Mouse (Mus musculus): ENCODE measurements at regions not wholly inside any gene's neighbourhood (a gene's known extent, or its start where the extent isn't known, plus 50 kb on each side); places are given as distances from the start of the nearest gene placed in this dataset.

DNA sequence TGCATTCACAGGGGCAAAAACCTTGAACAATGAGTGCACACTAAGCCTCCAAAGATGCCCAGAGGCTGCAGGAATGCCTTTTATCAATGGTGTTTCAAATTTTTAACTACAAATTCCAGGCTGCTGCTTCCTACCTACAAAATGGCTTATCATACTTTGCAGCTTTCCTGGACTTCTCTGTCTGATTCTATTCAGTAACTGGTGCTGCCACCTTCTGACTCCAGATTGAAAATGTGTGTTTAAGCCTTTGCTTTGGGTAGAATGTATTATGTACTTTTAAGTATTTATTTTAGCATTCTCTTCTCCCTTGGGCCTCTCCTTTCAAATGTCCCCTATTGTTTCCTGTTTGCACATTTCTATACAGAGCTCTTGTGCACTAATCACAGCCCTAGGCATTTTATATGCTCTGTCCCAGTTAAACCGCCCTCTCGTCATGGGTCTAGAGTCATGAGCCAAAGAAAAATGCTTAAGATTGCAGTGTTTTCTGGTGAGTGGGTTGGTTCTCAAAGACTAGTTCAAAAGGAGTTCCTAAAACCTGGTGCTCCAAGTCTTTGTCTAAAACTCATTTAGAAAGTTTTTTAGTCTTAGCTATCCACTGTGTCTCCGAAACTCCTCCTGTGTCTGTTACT, 472.3 kb upstream of the Dpp10 start:
- H3K36me3 ChIP-seq (ENCODE audit: insufficient read depth, low read length) = no peaks in the 10 kb centered on the region
- H3K27me3 ChIP-seq (ENCODE audit: insufficient read depth, low read length) = no peaks in the 10 kb centered on the region
- no peaks in the 10 kb centered on the region for H3K4me1 ChIP-seq (replicated peaks; ENCODE audit: low read depth, low read length)
- TF ChIP-seq NANOG (IDR thresholded peaks at IDR 0.05; ENCODE audit: borderline replicate concordance, low read length) (no peak), CTCF (conservative IDR thresholded peaks at IDR 0.05; ENCODE audit: low read length) (no peak), POU5F1 (IDR thresholded peaks at IDR 0.05; ENCODE audit: borderline replicate concordance, low read length) (no peak)
- H3K4me3 ChIP-seq (replicated peaks; ENCODE audit: low read length) = no peak overlapping the region
- no peaks in the 10 kb centered on the region for H3K9me3 ChIP-seq (ENCODE audit: low read length)

- Histone ChIP-seq H3K36me3 (ENCODE audit: insufficient read depth, low read length) (no peaks in the 10 kb centered on the region), H3K27me3 (ENCODE audit: insufficient read depth, low read length) (no peaks in the 10 kb centered on the region), H3K9me3 (ENCODE audit: low read length) (no peaks in the 10 kb centered on the region), H3K4me3 (replicated peaks; ENCODE audit: low read length) (no peak overlapping the region), H3K4me1 (replicated peaks; ENCODE audit: low read depth, low read length) (no peaks in the 10 kb centered on the region)
- TF ChIP-seq CTCF (conservative IDR thresholded peaks at IDR 0.05; ENCODE audit: low read length) = no peak
- TF ChIP-seq NANOG (IDR thresholded peaks at IDR 0.05; ENCODE audit: borderline replicate concordance, low read length) = no peak
Measured at GRCm38 (mm10) chr1:124510492-124510891, 465.1 kb upstream of the Dpp10 start.

- TF ChIP-seq NANOG (IDR thresholded peaks at IDR 0.05; ENCODE audit: borderline replicate concordance, low read length) = no peak
- no peak for TF ChIP-seq CTCF (conservative IDR thresholded peaks at IDR 0.05; ENCODE audit: low read length)
- no peak for TF ChIP-seq POU5F1 (IDR thresholded peaks at IDR 0.05; ENCODE audit: borderline replicate concordance, low read length)
- no peaks in the 10 kb centered on the region for H3K27me3 ChIP-seq (ENCODE audit: insufficient read depth, low read length)
- H3K4me1 ChIP-seq (replicated peaks; ENCODE audit: low read depth, low read length) = no peaks in the 10 kb centered on the region
Measured at GRCm38 (mm10) chr1:124488456-124488855, 443.1 kb upstream of the Dpp10 start.

DNA sequence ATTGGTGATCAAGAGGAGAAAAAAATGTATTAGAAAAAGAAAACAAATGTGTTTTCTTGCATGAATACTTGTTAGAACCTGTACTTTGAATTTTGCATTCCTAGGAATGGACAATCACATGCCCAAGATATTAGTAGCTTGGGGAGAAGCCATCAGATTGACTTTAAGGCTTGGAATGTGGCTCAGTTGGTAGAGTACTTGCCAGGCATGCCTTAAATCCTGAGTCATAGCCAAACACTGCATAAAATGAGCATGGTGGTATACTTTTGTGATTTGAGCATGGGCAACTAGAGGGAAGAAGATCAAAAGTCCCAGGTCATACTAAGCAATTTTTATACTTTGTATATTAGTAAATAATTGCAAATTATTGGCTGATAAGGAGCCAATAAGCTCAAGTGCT, 442.6 kb upstream of the Dpp10 start:
- Histone ChIP-seq H3K9me3 (ENCODE audit: low read length) (no peaks in the 10 kb centered on the region), H3K4me3 (replicated peaks; ENCODE audit: low read length) (no peak overlapping the region), H3K27me3 (ENCODE audit: insufficient read depth, low read length) (no peaks in the 10 kb centered on the region), H3K36me3 (ENCODE audit: insufficient read depth, low read length) (no peaks in the 10 kb centered on the region), H3K4me1 (replicated peaks; ENCODE audit: low read depth, low read length) (no peaks in the 10 kb centered on the region)
- TF ChIP-seq CTCF (conservative IDR thresholded peaks at IDR 0.05; ENCODE audit: low read length) (no peak), POU5F1 (IDR thresholded peaks at IDR 0.05; ENCODE audit: borderline replicate concordance, low read length) (no peak), NANOG (IDR thresholded peaks at IDR 0.05; ENCODE audit: borderline replicate concordance, low read length) (no peak)

More at GRCm38 (mm10) chr1:124488456-124488855, 443.1 kb upstream of the Dpp10 start:
- Histone ChIP-seq H3K9me3 (ENCODE audit: low read length) (no peaks in the 10 kb centered on the region), H3K4me3 (replicated peaks; ENCODE audit: low read length) (no peak overlapping the region), H3K36me3 (ENCODE audit: insufficient read depth, low read length) (no peaks in the 10 kb centered on the region)

DNA sequence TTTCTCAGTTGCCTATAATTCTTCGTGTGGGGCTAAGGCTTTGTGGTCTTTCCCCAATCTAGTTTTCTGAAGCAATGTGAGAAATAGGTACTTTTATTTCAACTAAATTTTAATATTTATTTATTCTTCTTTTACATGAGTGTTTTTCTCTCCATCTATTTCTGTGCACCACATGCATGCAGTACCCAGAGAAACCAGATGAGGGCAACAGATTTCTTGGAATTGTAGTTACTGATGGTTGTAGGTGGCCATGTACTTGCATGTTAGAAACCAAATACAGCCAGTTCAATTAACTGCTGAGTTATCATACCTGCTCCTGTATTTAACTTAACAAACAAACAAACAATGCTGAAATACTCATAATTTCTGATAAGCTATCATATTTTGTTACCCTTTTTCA, 404.8 kb upstream of the Dpp10 start:
- no peak overlapping the region for H3K4me3 ChIP-seq (replicated peaks; ENCODE audit: low read length)
- no peaks in the 10 kb centered on the region for H3K36me3 ChIP-seq (ENCODE audit: insufficient read depth, low read length)
- H3K27me3 ChIP-seq (ENCODE audit: insufficient read depth, low read length) = no peaks in the 10 kb centered on the region
- no peaks in the 10 kb centered on the region for H3K4me1 ChIP-seq (replicated peaks; ENCODE audit: low read depth, low read length)
- no peak for TF ChIP-seq POU5F1 (IDR thresholded peaks at IDR 0.05; ENCODE audit: borderline replicate concordance, low read length)
- TF ChIP-seq CTCF (conservative IDR thresholded peaks at IDR 0.05; ENCODE audit: low read length) = peak; percentile 72
- H3K9me3 ChIP-seq (ENCODE audit: low read length) = no peaks in the 10 kb centered on the region

DNA sequence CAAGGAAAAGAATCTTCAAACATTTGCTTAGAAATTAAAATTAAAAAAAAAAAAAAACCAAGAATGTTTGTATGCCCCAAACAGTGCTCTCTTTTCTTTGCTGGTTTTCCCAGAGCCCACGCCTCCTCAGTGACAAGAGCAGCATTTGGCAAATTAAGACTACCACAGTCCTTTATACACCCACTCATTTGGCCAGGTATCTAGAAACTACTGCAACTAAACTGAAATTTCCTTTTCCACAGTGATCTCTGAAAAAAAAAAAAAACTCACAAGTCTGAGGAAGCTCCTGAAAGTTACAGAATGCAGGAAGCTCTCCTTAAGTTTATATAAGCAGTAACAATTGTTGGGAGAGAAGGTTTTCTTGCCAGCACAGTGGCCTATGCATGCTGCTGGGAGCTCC, 394.2 kb upstream of the Dpp10 start:
- no peak for TF ChIP-seq CTCF (conservative IDR thresholded peaks at IDR 0.05; ENCODE audit: low read length)
- no peak for TF ChIP-seq NANOG (IDR thresholded peaks at IDR 0.05; ENCODE audit: borderline replicate concordance, low read length)
- no peak for TF ChIP-seq POU5F1 (IDR thresholded peaks at IDR 0.05; ENCODE audit: borderline replicate concordance, low read length)

GRCm38 (mm10) chr1:124435850-124436249, 390.5 kb upstream of the Dpp10 start:
- H3K36me3 ChIP-seq (ENCODE audit: insufficient read depth, low read length) = no peaks in the 10 kb centered on the region

More for the DNA sequence above, 394.2 kb upstream of the Dpp10 start:
- no peaks in the 10 kb centered on the region for H3K4me1 ChIP-seq (replicated peaks; ENCODE audit: low read depth, low read length)
- H3K9me3 ChIP-seq (ENCODE audit: low read length) = no peaks in the 10 kb centered on the region
- no peaks in the 10 kb centered on the region for H3K27me3 ChIP-seq (ENCODE audit: insufficient read depth, low read length)
- H3K36me3 ChIP-seq (ENCODE audit: insufficient read depth, low read length) = no peaks in the 10 kb centered on the region
- no peak overlapping the region for H3K4me3 ChIP-seq (replicated peaks; ENCODE audit: low read length)

DNA sequence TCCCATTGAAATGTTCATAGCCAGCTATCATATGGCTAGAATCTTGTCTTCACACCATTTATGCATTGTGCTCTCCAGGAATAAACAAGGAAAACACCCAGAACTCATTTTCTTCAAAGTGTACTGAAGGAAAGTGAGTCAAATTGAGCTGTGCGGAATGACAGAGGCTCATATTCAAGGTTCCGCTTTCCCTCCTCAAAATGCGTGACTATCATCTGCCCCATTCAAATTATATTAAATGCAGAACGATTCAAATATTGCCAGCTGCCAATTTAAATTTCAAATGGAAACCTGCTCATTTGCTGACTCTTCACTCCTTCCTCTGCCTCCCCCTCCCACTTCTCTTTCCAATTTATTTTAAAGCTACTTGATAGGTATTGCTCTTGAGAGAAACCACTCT, 384.2 kb upstream of the Dpp10 start:
- no peak overlapping the region for H3K4me3 ChIP-seq (replicated peaks; ENCODE audit: low read length)

More at GRCm38 (mm10) chr1:124435850-124436249, 390.5 kb upstream of the Dpp10 start:
- no peaks in the 10 kb centered on the region for H3K4me1 ChIP-seq (replicated peaks; ENCODE audit: low read depth, low read length)
- no peak overlapping the region for H3K4me3 ChIP-seq (replicated peaks; ENCODE audit: low read length)
- no peak for TF ChIP-seq NANOG (IDR thresholded peaks at IDR 0.05; ENCODE audit: borderline replicate concordance, low read length)
- TF ChIP-seq CTCF (conservative IDR thresholded peaks at IDR 0.05; ENCODE audit: low read length) = no peak
- no peak for TF ChIP-seq POU5F1 (IDR thresholded peaks at IDR 0.05; ENCODE audit: borderline replicate concordance, low read length)
- H3K27me3 ChIP-seq (ENCODE audit: insufficient read depth, low read length) = no peaks in the 10 kb centered on the region
- H3K9me3 ChIP-seq (ENCODE audit: low read length) = no peaks in the 10 kb centered on the region

GRCm38 (mm10) chr1:124416762-124417161, 371.4 kb upstream of the Dpp10 start:
- no peak overlapping the region for H3K4me3 ChIP-seq (replicated peaks; ENCODE audit: low read length)
- H3K9me3 ChIP-seq (ENCODE audit: low read length) = no peaks in the 10 kb centered on the region
- H3K36me3 ChIP-seq (ENCODE audit: insufficient read depth, low read length) = no peaks in the 10 kb centered on the region
- H3K27me3 ChIP-seq (ENCODE audit: insufficient read depth, low read length) = no peaks in the 10 kb centered on the region
- TF ChIP-seq CTCF (conservative IDR thresholded peaks at IDR 0.05; ENCODE audit: low read length) (no peak), POU5F1 (IDR thresholded peaks at IDR 0.05; ENCODE audit: borderline replicate concordance, low read length) (no peak), NANOG (IDR thresholded peaks at IDR 0.05; ENCODE audit: borderline replicate concordance, low read length) (no peak)
- no peaks in the 10 kb centered on the region for H3K4me1 ChIP-seq (replicated peaks; ENCODE audit: low read depth, low read length)

More for the DNA sequence above, 384.2 kb upstream of the Dpp10 start:
- no peaks in the 10 kb centered on the region for H3K4me1 ChIP-seq (replicated peaks; ENCODE audit: low read depth, low read length)
- TF ChIP-seq POU5F1 (IDR thresholded peaks at IDR 0.05; ENCODE audit: borderline replicate concordance, low read length) (no peak), CTCF (conservative IDR thresholded peaks at IDR 0.05; ENCODE audit: low read length) (no peak), NANOG (IDR thresholded peaks at IDR 0.05; ENCODE audit: borderline replicate concordance, low read length) (no peak)
- no peaks in the 10 kb centered on the region for H3K36me3 ChIP-seq (ENCODE audit: insufficient read depth, low read length)
- H3K27me3 ChIP-seq (ENCODE audit: insufficient read depth, low read length) = no peaks in the 10 kb centered on the region
- no peaks in the 10 kb centered on the region for H3K9me3 ChIP-seq (ENCODE audit: low read length)
